Mouse (Mus musculus): ENCODE data around the gene Scn8a.
"Not testable (repeated sequence)": the region's sequence is repeated elsewhere in the genome, so short reads cannot be mapped to it uniquely, and the experiment has no call there.

The Scn8a gene

GRCm38 (mm10) chr15:100869558-100869957 is at the start of gene Scn8a:
Scn8a (plus strand) TSS chr15:100869858.
- DNase-seq (ENCODE audit: low read depth) = no peak

GRCm38 (mm10) chr15:100821824-100822223 is 47.8 kb upstream of the Scn8a start:
- DNase-seq (ENCODE audit: low read depth) = no peak

- not testable (repeated sequence) for DNase-seq (ENCODE audit: low read depth)
Measured at GRCm38 (mm10) chr15:100822370-100822769, 47.3 kb upstream of the Scn8a start.

- DNase-seq (ENCODE audit: low read depth) = no peak
Measured at GRCm38 (mm10) chr15:100825249-100825856, 44.3 kb upstream of the Scn8a start.

- DNase-seq (ENCODE audit: low read depth) = no peak
Measured at GRCm38 (mm10) chr15:100826076-100826475, 43.6 kb upstream of the Scn8a start.

- no peak for DNase-seq (ENCODE audit: low read depth)
Measured at GRCm38 (mm10) chr15:100829775-100830174, 39.9 kb upstream of the Scn8a start.

GRCm38 (mm10) chr15:100830682-100831081 is 39.0 kb upstream of the Scn8a start:
- peak; percentile 42 for DNase-seq (ENCODE audit: low read depth)

GRCm38 (mm10) chr15:100832144-100832543 is 37.5 kb upstream of the Scn8a start:
- no peak for DNase-seq (ENCODE audit: low read depth)

GRCm38 (mm10) chr15:100832784-100833183 is 36.9 kb upstream of the Scn8a start:
- DNase-seq (ENCODE audit: low read depth) = no peak

GRCm38 (mm10) chr15:100836729-100837128 is 32.9 kb upstream of the Scn8a start:
- DNase-seq (ENCODE audit: low read depth) = no peak

GRCm38 (mm10) chr15:100838607-100839207 is 31.0 kb upstream of the Scn8a start:
- peak; percentile 45 for DNase-seq (ENCODE audit: low read depth)

- peak; percentile 16 for DNase-seq (ENCODE audit: low read depth)
Measured at GRCm38 (mm10) chr15:100844336-100844735, 25.3 kb upstream of the Scn8a start.

- DNase-seq (ENCODE audit: low read depth) = no peak
Measured at GRCm38 (mm10) chr15:100845049-100845879, 24.4 kb upstream of the Scn8a start.

- DNase-seq (ENCODE audit: low read depth) = no peak
Measured at GRCm38 (mm10) chr15:100847193-100847592, 22.5 kb upstream of the Scn8a start.

- DNase-seq (ENCODE audit: low read depth) = no peak
Measured at GRCm38 (mm10) chr15:100857586-100857985, 12.1 kb upstream of the Scn8a start.

- DNase-seq (ENCODE audit: low read depth) = peak; percentile 9
Measured at GRCm38 (mm10) chr15:100860856-100861255, 8.8 kb upstream of the Scn8a start.

- peak; percentile 20 for DNase-seq (ENCODE audit: low read depth)
Measured at GRCm38 (mm10) chr15:100865556-100865955, 4.1 kb upstream of the Scn8a start.

- no peak for DNase-seq (ENCODE audit: low read depth)
Measured at GRCm38 (mm10) chr15:100870001-100870774, 530 bp downstream of the Scn8a start.

GRCm38 (mm10) chr15:100870775-100871106 is 1.1 kb downstream of the Scn8a start:
- DNase-seq (ENCODE audit: low read depth) = no peak

- DNase-seq (ENCODE audit: low read depth) = no peak
Measured at GRCm38 (mm10) chr15:100871107-100872011, 1.7 kb downstream of the Scn8a start.

GRCm38 (mm10) chr15:100873155-100873554 is 3.5 kb downstream of the Scn8a start:
- DNase-seq (ENCODE audit: low read depth) = peak; percentile 30
